Mouse (Mus musculus) left cerebral cortex, postnatal 14 days (tissue): ENCODE measurements around the gene Zbtb8b. TPM values are rescaled to one million over a fixed set of nuclear protein-coding genes. Genes with fewer than 3 reads are reported as not detected.
A peak's percentile ranks its signal among the peaks of the same experiment; 100 is the strongest.

ENCODE experiments used
- DNase-seq, 2 experiments: peaks; one replicate each; pipeline ENCODE4 v3.0.0; 2021 to 2022; ENCODE audit warnings: low spot score in 2 of 2, mixed read lengths in 1 of 2
- intact Hi-C: fragments of 180-260 bp; cut with DNase I; formaldehyde crosslinking; loops from one replicate; pipeline ENCODE4 v1.15.1; 2025
- total RNA-seq, 2 experiments: library from RNA; stranded (reverse); gene quantifications; 2 replicates each; pipeline ENCODE4 v1.2.3; 2021

Zbtb8b gene
- total RNA-seq, 2 experiments from 2014 or later = 4.4 TPM

DNA sequence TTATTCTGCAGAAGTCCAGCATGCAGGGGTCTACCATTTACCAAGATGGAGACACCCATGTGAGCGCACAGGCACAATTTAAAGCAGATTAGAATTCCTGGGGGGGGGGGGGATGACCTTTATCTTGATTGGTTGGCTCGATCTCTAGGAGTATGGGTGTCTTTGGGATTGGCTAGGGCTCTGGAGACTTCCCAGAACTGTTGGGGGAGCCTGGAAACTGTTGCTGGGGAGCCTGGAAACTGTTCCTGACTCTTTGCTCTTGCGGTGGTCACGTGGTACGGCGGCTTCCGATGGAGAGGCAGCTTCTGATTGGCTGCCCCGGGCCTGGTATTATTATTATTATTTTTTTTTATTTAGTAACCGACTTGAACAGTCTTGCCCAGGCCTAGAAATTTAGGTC lies 58.6 kb downstream of the Zbtb8b start:
- intact Hi-C loops = no loop called here
- no peak for DNase-seq

DNA sequence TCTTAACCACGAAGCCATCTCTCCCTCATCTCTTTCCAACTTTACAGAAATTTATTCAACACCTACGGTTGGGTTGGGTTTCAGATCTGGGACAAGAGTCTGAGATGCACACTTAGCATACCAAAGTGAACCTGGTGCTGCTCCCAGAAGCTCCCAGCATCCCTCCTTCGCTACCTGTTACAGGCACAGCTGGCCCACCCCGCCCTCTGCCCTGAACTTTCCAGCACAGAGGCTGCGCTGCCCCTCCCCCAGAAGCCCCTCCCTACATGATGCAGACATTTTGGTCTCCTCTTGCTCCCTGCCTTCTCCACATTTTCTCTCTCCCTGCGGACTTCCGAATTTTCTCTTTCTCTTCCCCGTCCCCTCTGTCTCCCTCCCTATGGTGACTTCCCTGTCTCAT lies 59.5 kb downstream of the Zbtb8b start:
- DNase-seq = no peak
- intact Hi-C loops = no loop called here

DNA sequence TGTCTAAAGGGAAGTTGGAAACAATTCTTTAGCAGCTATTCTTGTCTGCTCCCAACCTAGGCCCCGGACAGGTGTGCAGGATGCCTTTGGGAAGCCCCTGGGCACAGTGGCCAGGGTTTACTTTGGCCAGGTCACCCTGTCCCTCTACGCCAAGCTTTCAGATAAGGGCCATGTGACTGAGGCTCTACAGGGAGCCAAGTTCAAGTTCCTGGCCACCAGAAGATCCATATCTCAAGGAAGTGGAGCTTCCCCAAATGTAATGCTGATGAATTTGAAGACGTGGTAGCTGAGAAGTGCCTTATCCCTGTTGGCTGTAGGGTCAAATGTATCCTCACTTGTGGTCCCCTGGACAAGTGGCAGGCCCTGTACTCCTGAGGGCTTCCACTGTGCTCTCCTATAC lies 60.8 kb downstream of the Zbtb8b start:
- no peak for DNase-seq
- intact Hi-C loops = no loop called here

DNA sequence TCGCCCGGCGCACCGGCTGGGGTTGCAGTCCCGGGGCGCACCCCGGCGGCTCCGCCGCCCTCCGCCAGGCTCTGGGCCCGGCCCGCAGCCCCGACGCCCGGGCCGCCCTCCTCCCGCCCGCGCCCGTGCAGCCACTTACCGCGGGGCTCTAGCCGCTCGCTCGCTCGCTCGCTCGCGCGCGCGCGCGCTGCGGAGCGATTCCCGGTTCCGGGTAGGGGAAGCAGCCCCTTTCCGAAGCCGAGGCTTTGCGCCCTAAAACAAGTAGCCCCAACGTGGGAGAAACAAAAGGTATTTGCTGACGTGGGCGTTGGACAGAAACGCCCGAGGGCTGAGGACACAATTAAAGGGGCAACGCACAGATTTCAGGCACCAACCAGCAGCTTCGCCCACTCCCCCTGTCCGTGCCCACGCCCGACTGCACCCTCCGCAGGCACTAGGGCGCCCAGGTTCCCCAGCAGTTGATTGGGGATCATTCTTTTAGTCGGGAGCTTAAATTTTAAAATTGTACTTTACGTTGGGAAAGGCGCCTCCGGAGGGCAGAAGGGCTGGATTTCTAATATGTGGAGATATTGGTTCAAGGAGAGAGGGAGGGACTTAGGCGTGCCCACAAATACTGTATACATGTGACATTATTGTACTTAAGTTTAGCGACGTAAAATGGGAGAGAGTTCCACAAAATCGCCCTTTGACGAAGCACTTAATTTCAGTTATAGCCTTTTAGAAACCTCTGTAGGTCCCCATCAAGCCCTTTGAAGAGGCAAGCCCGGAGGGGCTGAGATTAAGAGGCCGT lies 62.9 kb downstream of the Zbtb8b start, which contains the start of gene Zbtb8a:
Gene Zbtb8a (minus strand): TSS at position 516 of the 790 bp plus-strand sequence.
- peak; percentile 28 to 34 for DNase-seq
- intact Hi-C loops = no loop called here

DNA sequence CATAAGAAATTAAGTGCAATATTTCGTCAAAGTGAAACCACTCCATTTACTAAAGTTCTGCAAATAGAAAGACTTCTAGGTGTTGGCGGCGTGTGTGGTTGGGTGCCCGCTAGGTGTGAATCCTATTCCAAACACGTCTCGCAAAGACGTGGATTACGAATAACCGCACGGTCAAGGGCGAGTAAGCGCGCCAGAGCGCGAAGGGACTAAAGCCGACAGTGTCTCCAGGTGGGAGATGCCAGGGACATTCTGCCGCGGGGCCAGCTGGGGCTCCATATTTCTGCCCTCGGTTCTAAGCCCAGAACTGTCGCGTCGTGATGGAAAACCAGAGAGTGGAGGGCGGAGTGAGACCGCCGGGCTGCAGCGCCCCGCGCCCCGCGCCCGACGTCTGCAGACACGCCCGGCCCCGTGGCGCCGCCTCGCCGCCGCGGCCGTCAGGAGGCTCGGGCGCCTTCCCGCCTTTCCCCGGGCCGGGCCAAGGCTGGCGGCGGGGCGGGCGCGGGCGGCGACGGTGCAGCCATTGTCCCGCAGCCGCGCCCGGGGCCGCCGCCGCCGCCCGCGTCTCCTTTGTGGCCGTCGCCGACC lies 63.6 kb downstream of the Zbtb8b start:
- DNase-seq = peak; percentile 21 to 39
- intact Hi-C loops = no loop called here

DNA sequence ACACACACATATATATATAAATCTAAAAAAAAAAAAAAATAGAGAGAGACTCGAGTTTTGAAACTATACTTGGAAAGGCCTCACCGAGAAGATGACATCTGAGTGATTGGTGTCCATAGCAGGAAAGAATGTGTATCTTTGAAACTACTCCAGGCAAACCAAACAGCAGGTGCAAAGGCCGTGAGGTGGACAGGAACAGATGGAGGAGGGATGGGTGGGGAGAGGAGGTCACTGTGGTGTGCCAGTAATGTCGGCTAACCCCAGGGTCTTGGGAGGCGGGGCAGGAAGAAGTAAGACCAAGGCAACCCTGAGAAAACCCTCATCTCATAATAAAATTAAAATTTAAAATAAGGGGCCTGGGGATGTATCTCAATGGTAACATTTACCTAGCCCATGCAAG lies 64.8 kb downstream of the Zbtb8b start:
- DNase-seq = no peak
- intact Hi-C loops = no loop called here

Other genes starting within 250 kb of the Zbtb8b start
- gene C77080, start 179.4 kb downstream of the Zbtb8b start, total RNA-seq = 10 to 100 TPM; 17.9 to 21.1 TPM
- 1 to 10 TPM; 1.2 to 2.2 TPM for gene Sync, start 153.2 kb downstream of the Zbtb8b start, total RNA-seq
- 100 to 1,000 TPM; 124 to 129 TPM for gene Rbbp4, start 105.5 kb downstream of the Zbtb8b start, total RNA-seq
- gene Zbtb8os, start 105.2 kb downstream of the Zbtb8b start, total RNA-seq = 10 to 100 TPM; 22.4 to 23.5 TPM
- gene Zbtb8a, start 62.7 kb downstream of the Zbtb8b start, total RNA-seq = 1 to 10 TPM; 7.4 to 8.0 TPM
- gene Bsdc1, start 20.7 kb upstream of the Zbtb8b start, total RNA-seq = 10 to 100 TPM; 48.2 to 52.0 TPM
- under 1 TPM; 0.29 to 0.44 TPM for gene Tssk3, start 50.2 kb upstream of the Zbtb8b start, total RNA-seq
- gene Fam229a, start 50.3 kb upstream of the Zbtb8b start, total RNA-seq = under 1 TPM in 1 of 2 experiments, not detected in 1; 0.87 TPM
- gene Marcksl1, start 72.7 kb upstream of the Zbtb8b start, total RNA-seq = 100 to 1,000 TPM; 538 to 599 TPM
- 10 to 100 TPM; 27.2 to 30.2 TPM for gene Hdac1, start 101.9 kb upstream of the Zbtb8b start, total RNA-seq
- 1 to 10 TPM; 5.5 to 8.5 TPM for gene Lck, start 132.8 kb upstream of the Zbtb8b start, total RNA-seq
- not detected for gene Fam167b, start 137.7 kb upstream of the Zbtb8b start, total RNA-seq
- gene Eif3i, start 159.8 kb upstream of the Zbtb8b start, total RNA-seq = 100 to 1,000 TPM; 139 to 140 TPM
- 100 to 1,000 TPM in 1 of 2 experiments, 10 to 100 TPM in 1; 91.8 to 105 TPM for gene Tmem234, start 159.8 kb upstream of the Zbtb8b start, total RNA-seq
- 1 to 10 TPM; 2.7 to 3.9 TPM for gene Dcdc2b, start 173.4 kb upstream of the Zbtb8b start, total RNA-seq
- 10 to 100 TPM; 29.3 to 35.1 TPM for gene Iqcc, start 178.2 kb upstream of the Zbtb8b start, total RNA-seq
- gene Ccdc28b, start 183.1 kb upstream of the Zbtb8b start, total RNA-seq = 100 to 1,000 TPM; 103 to 110 TPM
- 10 to 100 TPM; 40.2 to 45.5 TPM for gene Txlna, start 200.2 kb upstream of the Zbtb8b start, total RNA-seq
- gene Kpna6, start 231.9 kb upstream of the Zbtb8b start, total RNA-seq = 10 to 100 TPM; 89.2 to 94.5 TPM